Mouse (Mus musculus) G1E (cell line): ENCODE data around the gene Mybph.

Experiments
- CTCF ChIP-seq: IDR thresholded peaks from 2 replicates; pipeline ENCODE4 v1.5.1; 2012; ENCODE audit warnings: low read depth, low read length, inconsistent platforms, mixed read lengths
- GATA1 ChIP-seq: IDR thresholded peaks from 2 replicates; pipeline ENCODE4 v1.6.1; 2012; ENCODE audit warnings: borderline replicate concordance, low read length, inconsistent platforms, mixed read lengths
- POLR2AphosphoS5 ChIP-seq: IDR thresholded peaks from 2 replicates; pipeline ENCODE4 v1.6.1; 2012; ENCODE audit warnings: low read depth, low read length, inconsistent platforms; ENCODE audit not compliant: insufficient replicate concordance
- TAL1 ChIP-seq: conservative IDR thresholded peaks from 2 replicates; pipeline ENCODE4 v1.6.1; 2012; ENCODE audit warnings: low read depth, low read length, inconsistent platforms, mixed read lengths

DNA sequence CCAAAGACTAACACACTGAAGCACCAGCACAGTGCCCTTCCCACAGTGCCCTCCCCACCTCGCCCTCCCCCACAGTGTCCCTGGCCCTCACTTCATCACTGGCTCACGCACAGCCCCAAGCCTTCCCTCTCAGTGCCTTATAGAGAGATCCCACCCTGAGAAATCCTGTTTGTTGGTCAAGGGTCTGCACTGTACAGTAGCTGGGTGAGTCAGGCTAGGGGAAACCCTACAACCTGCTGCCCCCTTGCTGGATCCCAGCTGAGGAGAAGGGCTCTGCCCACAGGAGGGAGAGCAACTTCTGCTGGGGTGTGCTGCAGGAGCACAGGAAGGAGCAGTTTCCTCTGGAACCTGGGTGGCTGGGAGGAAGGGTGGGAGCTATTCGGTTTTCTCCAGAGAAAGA is 42.9 kb downstream of the Mybph start:
- no peak for TF ChIP-seq CTCF
- TF ChIP-seq GATA1 = no peak
- TF ChIP-seq TAL1 = no peak
- no peak for TF ChIP-seq POLR2AphosphoS5
